Mouse (Mus musculus): Measurements from ENCODE around the gene Nkd1.

Gene Nkd1

DNA sequence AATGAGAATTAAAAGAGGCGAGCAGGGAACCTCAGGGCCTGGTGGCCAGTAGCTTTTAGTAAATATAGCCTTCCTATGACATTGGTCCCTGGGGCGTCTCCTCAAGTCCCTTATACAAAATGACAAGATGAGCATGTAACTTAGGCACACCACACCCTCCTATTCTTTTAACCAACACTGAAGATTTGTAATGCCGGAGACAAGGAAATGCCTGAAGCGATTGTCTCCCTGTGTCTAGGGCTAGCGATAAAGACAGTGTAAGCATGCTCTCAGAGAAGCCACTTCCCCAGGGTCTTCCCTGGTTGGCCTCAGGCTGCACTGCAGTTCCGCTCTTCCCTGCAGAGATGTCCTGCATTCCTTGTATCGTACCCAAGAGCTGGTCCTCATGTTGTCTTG lies 17.8 kb downstream of the Nkd1 start:
- peak; percentile 46 for DNase-seq

GRCm38 (mm10) chr8:88539963-88540362 lies 18.8 kb downstream of the Nkd1 start:
- DNase-seq = peak; percentile 42

- DNase-seq = peak; percentile 52
Observed at GRCm38 (mm10) chr8:88542596-88543213, 21.6 kb downstream of the Nkd1 start.

DNA sequence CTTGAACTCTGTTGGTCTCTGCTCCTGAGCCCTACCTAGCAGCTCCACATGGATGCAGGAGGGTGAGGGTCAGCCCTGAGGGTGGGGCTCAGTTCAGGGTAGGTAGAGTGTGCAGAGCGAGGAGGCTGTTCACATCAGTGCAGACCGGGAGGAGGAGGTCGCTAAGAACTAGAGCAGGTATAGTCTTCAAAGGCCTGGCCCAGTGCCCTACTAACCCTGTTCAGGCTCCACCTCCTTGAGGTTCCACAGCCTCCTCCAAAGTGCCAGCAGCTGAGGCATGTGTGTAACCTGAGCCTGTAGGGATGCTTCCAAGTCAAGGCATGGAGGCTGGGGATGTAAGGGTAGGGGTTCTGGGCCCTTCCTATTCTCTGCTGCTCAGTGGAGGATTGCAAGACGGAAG lies 23.5 kb downstream of the Nkd1 start:
- DNase-seq = no peak

DNA sequence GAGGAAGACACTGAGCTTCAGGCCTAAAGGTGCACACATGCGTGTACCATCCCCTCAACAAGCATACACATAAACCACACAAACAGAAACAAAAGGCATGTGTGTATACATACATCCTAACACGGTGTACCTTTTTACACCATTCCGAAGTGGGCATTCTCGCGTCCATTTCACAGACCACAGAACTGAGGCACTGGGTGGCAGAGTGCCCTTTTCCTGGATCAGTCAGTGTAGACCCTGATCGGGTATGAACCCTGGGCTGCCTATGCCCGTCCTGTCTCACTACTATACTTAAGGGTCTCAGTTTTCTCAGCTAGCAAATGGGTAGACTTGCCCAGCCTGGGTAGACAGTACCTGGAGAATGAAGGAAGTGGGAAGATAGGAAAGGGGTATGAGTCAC lies 24.3 kb downstream of the Nkd1 start:
- no peak for DNase-seq

DNA sequence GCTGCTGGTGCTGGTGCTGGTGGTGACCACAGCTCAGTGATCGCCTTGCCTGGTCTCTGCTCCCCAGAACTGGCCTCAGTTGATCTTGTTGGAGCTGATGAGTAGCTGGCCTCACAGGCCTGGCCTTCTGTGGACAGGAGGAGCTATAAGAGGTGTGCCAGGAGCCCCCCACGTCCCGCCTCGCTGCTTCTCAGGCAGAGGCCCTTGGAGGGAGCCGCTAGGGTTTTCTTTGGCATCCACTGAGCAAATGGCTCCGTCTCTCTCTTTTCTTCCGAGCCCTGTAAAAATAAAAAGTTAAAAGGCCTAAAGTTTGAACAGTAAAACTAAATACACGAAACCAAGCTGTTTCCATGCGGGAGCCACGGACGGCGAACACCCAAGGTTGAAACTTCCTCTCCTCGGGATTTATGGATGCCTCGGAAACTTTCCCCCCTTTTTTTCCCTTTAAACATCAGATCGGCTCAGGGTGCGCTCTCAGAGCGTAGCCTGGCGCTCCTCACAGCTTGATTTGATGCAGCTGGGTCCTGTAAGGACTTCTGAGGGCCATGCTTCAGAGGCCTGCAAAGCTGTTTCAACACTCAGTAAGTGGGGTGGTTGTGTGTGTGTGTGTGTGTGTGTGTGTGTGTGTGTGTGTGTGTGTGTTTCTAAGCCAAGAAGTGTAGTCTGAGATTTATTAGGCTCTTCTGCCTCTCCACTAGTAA lies 25.0 kb downstream of the Nkd1 start:
- peak; percentile 67 for DNase-seq

- DNase-seq = peak; percentile 85
Observed at GRCm38 (mm10) chr8:88555669-88556068, 34.5 kb downstream of the Nkd1 start.

DNA sequence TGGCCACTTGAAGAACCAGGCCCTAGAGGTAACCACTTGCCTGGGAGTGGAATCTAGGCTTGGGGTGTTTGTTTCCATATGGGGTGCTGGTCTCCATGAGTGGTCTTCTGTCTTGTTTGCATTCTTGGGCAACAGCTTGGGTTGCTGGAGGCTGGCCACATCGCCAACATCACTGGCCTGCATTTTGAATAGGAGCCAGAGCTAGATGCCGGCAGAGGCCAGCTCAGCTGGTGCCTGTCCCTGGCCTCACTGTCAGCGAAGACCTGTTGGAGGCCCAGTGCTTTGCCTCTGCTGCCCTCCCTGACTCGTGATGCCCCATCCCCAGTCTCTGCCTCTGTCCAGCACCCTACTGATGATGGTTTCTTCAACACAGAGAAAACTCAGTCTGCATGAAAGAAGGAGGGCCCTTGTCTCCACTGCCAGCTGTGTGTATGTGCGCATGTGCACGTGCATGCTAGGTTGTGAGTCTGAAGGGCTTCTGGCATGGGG lies 38.9 kb downstream of the Nkd1 start:
- DNase-seq = no peak

DNA sequence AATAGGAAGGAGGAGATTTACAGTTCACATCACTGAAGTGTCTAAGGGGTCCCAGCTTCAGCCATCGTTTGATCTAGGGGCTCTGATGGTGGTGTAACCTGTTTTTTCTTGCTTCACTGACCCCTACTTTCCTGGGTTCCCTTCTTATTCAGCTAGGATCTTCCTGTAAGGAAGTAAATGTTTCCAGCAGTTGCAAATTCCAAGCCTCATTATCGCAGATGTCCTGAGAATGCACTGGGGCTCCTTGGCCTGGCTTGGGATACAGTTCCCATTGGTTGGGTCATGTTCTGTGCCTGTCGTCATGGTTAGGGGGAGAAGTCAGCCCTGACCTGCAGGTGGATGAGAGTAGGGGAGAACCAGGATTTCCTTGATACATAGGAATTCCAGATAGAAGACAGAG lies 40.2 kb downstream of the Nkd1 start:
- DNase-seq = no peak

- DNase-seq = peak; percentile 67
Observed at GRCm38 (mm10) chr8:88564256-88564903, 43.2 kb downstream of the Nkd1 start.

GRCm38 (mm10) chr8:88566119-88566518 lies 45.0 kb downstream of the Nkd1 start:
- peak; percentile 78 for DNase-seq

DNA sequence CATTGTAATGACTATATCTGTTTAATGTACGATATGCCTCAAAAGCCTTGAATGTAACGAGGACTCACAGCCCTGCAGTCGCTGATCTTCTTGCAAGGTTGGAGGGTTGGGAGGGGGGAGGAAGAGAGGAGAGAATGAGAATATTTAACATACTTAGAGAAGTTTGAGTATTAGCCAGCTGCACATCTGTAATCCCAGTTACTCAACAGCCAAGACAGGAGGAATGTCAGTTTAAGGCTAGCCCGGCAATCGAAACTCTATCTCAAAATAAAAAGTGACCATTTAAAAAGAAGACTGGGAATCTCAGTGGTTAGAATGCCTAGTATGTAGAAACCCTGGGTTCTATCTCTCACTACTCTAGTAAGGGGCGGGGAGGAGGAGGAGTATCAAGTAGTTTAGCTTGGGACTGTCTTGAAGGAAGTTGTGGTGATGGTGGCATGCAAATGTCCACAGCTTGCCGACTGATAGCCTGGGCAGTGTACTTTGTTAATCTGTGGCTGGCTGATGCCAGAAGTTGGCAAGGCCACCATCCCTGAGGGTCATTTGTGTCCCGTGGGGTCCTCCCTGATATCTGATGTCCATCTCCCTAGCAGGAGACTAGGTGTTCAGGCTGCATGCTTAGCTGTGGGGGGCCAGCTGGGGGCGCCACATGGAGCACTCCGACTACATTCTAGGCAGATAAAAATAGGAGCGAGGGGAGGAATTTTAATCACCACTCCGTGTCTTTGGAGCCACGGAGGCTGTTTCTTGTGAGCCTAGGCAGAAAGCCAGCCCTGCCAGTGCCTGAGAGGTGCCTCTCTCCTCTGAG lies 46.4 kb downstream of the Nkd1 start:
- peak; percentile 67 for DNase-seq

GRCm38 (mm10) chr8:88568211-88568610 lies 47.1 kb downstream of the Nkd1 start:
- no peak for DNase-seq

DNA sequence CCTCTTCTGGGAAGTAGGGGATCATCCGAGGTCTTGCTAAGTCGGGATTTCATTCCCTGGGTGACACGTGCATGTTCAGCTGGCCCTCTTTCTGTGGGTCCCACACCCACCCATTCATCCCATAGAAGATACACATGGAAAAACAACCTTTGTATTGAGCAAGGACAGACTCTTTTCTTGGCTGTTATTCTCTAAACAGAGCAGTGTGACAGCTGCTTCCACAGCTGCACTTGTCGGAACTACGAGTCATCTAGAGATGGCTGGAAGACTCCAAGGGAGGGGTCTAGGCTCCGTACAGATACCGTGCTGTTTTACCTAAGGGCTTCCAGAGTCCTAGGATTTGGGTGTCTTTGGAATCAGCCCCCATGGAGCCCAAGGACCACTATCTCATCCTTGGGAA lies 48.2 kb downstream of the Nkd1 start:
- peak; percentile 47 for DNase-seq

DNA sequence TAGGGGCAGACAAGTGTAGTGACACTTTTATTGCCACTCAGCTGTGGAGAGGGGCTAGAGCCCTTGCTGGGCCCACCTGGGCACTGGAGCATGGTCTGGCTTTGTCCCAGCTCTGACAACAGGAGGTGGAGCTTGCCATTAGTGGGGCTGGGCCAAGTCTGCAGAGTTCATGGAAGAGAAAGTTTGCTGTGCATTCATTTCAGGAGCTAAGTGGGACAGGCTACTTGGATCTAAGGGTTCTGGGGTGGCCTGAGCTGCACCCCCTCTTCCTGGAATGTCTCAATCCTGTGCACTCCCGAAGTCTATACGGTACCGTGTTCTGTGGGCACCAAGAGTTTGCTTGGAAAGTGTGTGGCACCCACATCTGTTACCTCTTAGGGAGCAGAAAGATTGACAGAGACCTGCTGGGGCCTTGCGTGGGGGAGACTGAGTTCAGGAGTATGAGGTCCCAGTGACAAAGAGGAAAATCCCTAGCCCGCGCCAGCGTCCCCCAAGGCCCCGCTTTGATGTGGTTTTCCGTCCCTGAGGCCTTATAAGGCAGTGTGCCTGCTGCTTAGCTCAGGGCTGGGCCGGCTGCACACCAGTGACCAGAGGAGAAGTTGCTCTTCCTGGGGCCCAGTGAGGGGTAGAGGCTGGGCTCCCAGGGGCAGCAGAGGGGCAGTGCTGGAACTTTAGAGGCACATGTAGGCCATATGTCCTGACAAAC lies 49.3 kb downstream of the Nkd1 start:
- DNase-seq = peak; percentile 62

GRCm38 (mm10) chr8:88571434-88572184 lies 50.5 kb downstream of the Nkd1 start:
- no peak for DNase-seq

GRCm38 (mm10) chr8:88572185-88572909 lies 51.2 kb downstream of the Nkd1 start:
- DNase-seq = no peak

DNA sequence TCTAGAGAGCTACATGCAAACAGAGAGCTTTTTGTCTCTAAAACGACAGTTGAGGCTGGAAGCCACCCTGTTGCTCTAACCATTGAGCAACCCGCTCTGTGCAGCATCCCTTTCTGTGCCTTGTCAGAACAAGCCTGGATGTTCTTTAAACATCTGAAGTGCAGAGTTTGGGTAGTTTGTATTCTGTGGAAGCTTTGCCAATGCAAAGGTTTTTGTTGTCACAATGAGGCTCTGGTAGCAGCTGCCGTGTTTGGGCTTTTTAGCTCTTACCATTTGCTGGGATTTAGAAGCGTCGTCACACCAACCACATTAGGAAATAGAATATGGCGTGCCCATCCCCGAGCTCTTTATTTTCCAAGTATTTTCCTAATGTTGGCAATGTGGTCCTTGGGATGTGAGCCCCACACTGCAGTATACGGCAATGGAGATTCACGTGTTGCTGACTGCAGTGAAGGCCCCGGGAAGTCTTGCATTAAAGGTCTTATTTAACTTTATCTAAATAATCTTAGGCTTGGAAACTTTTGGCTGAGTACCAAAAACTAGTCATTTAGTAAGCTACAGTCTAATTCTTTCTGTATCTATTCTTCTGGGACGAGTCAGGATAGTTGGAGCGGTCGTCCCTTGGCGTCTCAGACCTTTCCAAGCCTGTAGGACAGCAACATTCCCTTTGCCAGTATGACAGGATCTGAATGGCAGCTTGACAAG lies 51.9 kb downstream of the Nkd1 start:
- no peak for DNase-seq

DNA sequence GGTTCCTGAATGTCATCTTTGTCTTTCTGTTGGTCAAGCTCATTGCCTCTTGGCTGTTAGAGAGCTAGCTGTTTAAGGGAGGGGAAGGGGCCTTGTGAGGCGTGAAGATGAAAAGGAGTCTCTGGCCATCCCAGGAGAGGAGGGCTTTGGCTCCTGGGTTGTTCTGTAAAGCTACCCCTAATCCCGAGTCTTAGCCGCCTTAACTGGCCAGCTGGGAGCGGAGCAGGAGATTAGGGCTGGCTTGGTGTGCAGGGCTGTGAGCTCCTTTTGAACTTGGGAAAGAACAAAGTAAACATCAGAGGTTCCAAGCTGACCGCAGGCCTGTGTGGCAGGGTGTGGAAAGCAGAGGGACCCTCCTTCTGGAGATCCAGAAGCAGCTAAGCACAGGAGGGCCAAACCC lies 53.8 kb downstream of the Nkd1 start:
- DNase-seq = no peak

- DNase-seq = peak; percentile 81
Observed at GRCm38 (mm10) chr8:88576351-88577142, 55.4 kb downstream of the Nkd1 start.
